In the genomic region with DNA sequence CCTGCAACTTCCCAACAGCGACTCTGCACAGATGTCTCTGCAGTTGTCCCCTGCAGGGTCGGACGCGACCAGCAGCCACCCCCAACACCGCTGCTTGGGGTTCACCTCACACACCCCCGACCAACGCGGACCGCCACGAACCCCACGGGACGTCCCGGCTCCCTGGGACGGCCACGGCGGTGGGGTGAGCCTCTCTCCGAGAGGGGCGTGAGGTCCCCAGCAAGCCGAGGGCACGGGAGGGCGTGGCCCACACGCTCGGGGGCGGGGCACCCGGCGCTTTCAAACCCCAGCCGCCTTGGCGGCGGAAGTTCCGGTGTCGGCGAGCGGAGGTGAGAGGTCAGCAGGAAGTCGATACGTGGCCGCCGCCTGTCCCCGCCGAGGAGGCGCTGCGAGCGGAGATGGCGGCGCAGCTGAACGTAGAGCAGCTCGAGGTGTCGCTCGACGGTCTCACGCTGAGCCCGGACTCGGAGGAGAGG, we compare ENCODE assay signal across 8 mouse cellular contexts. TPM values are rescaled to one million over a fixed set of nuclear protein-coding genes. Genes with fewer than 3 reads are reported as not detected.
A peak's percentile ranks its signal among the peaks of the same experiment; 100 is the strongest.
DNase-seq lines count a peak whose midpoint lies in the region; ATAC-seq and TF ChIP-seq lines count a peak whose summit lies in the region.

A gene (plus strand): TSS at position 340 of the 476 bp plus-strand sequence.

- WGBS in forebrain, embryonic 14.5 days: under 1% methylated on average over 46 of the region's 52 CpGs
- WGBS in neural tube, embryonic 15.5 days: under 1% methylated on average over 52 of the region's 52 CpGs

- no peak within 1 kb of the TSS for H3K27ac ChIP-seq in ES-Bruce4 (ENCODE audit: insufficient read depth, low read length)
- H3K27ac ChIP-seq in forebrain, embryonic 14.5 days (ENCODE audit: low read depth, low read length): peak within 1 kb of the TSS; percentile 78
- H3K27ac ChIP-seq in neural tube, embryonic 15.5 days (replicated peaks): peak within 1 kb of the TSS; percentile 90

- no peak for TF ChIP-seq EP300 in ES-Bruce4 (IDR thresholded peaks at IDR 0.05; ENCODE audit: insufficient read depth, low read depth, low read length)

- peak within 1 kb of the TSS; percentile 91 for H3K9ac ChIP-seq in ES-Bruce4 (ENCODE audit: low read depth, poor library complexity, severe bottlenecking)
- peak within 1 kb of the TSS; percentile 96 for H3K9ac ChIP-seq in forebrain, embryonic 14.5 days (ENCODE audit: low read length)
- peak within 1 kb of the TSS; percentile 92 for H3K9ac ChIP-seq in neural tube, embryonic 15.5 days (replicated peaks)

- peak; percentile 92 for ATAC-seq in cerebellum, adult (ENCODE audit: insufficient number of reproducible peaks, low FRiP score, low TSS enrichment)
- peak; percentile 97 for ATAC-seq in forebrain, embryonic 14.5 days
- ATAC-seq in neural tube, embryonic 15.5 days (ENCODE audit: low FRiP score): peak; percentile 96

- H3K4me2 ChIP-seq in forebrain, embryonic 14.5 days (ENCODE audit: low read length): peak within 1 kb of the TSS; percentile 64
- H3K4me2 ChIP-seq in neural tube, embryonic 15.5 days: peak within 1 kb of the TSS; percentile 73

- TF ChIP-seq POLR2A in ES-Bruce4 (IDR thresholded peaks at IDR 0.05; ENCODE audit: insufficient read depth, low read length): peak; percentile 30

- intact Hi-C loops in heart, postnatal 14 days (cut with DNase I): no loop called here

- H3K9me3 ChIP-seq in ES-Bruce4 (replicated peaks; ENCODE audit: control insufficient read depth, insufficient read depth, low read length, poor library complexity, severe bottlenecking): no peaks in the 10 kb centered on the region
- H3K9me3 ChIP-seq in forebrain, embryonic 14.5 days (replicated peaks; ENCODE audit: control insufficient read depth, low read length): no peaks in the 10 kb centered on the region
- no peaks in the 10 kb centered on the region for H3K9me3 ChIP-seq in neural tube, embryonic 15.5 days (replicated peaks)

- H3K4me1 ChIP-seq in ES-Bruce4 (ENCODE audit: control insufficient read depth, insufficient read depth, low read length): no peaks in the 10 kb centered on the region
- H3K4me1 ChIP-seq in forebrain, embryonic 14.5 days (ENCODE audit: control insufficient read depth, insufficient read depth, low read length): peaks cover 12% of the 10 kb centered on the region
- H3K4me1 ChIP-seq in neural tube, embryonic 15.5 days: peaks cover 36% of the 10 kb centered on the region

- no peak for TF ChIP-seq CTCF in ES-Bruce4 (IDR thresholded peaks at IDR 0.05; ENCODE audit: low read depth, low read length)

- H3K27me3 ChIP-seq in ES-Bruce4 (ENCODE audit: control insufficient read depth, insufficient read depth, low read length, poor library complexity, severe bottlenecking): no peaks in the 10 kb centered on the region
- no peaks in the 10 kb centered on the region for H3K27me3 ChIP-seq in forebrain, embryonic 14.5 days (replicated peaks; ENCODE audit: control insufficient read depth, insufficient read depth, low read length)
- H3K27me3 ChIP-seq in neural tube, embryonic 15.5 days (replicated peaks): no peaks in the 10 kb centered on the region

- peak; percentile 93 for DNase-seq in forebrain, embryonic 14.5 days (ENCODE audit: low spot score)
- DNase-seq in heart, postnatal 14 days: peak; percentile 92 to 94
- peak; percentile 90 for DNase-seq in layer of hippocampus, adult 11-12 months (ENCODE audit: low spot score)
- peak; percentile 92 to 93 for DNase-seq in lung, adult 18-20 months
- peak; percentile 93 for DNase-seq in testis, postnatal 14 days (ENCODE audit: low spot score)

- no peaks in the 10 kb centered on the region for H3K36me3 ChIP-seq in ES-Bruce4 (ENCODE audit: control insufficient read depth, insufficient read depth, low read length, poor library complexity, severe bottlenecking)
- H3K36me3 ChIP-seq in forebrain, embryonic 14.5 days (ENCODE audit: control insufficient read depth, insufficient read depth, low read length): no peaks in the 10 kb centered on the region
- no peaks in the 10 kb centered on the region for H3K36me3 ChIP-seq in neural tube, embryonic 15.5 days

- H3K4me3 ChIP-seq in ES-Bruce4 (ENCODE audit: low read depth, low read length): peak within 1 kb of the TSS; percentile 97
- H3K4me3 ChIP-seq in forebrain, embryonic 14.5 days (ENCODE audit: low read depth, low read length): peak within 1 kb of the TSS; percentile 99
- H3K4me3 ChIP-seq in neural tube, embryonic 15.5 days (replicated peaks): peak within 1 kb of the TSS; percentile 99

RNA-seq across cellular contexts. Expression of the gene that starts here (rescaled TPM):
- polyA plus RNA-seq in ES-Bruce4 (2011; ENCODE audit: insufficient read depth, insufficient read length, low read depth, missing spikeins): 44.8 and 47.7 TPM in 2 replicates
- polyA plus RNA-seq in forebrain, embryonic 14.5 days (2014; fragmentation: Nextera tagmentation; extraction: Ambion mirVana): 17.2 and 18.1 TPM in 2 replicates
- total RNA-seq in heart, postnatal 14 days (2021): 10 to 100 TPM; 24.5 to 25.3 TPM
- 23.5 and 24.4 TPM in 2 replicates for polyA plus RNA-seq in neural tube, embryonic 15.5 days (2015; fragmentation: Nextera tagmentation; extraction: Ambion mirVana)
